Mouse (Mus musculus): Measurements from ENCODE around the gene Spp1. TPM values are rescaled to one million over a fixed set of nuclear protein-coding genes. Genes with fewer than 3 reads are reported as not detected.

Gene Spp1
- polyA plus RNA-seq (2015; fragmentation: Nextera tagmentation; extraction: Ambion mirVana), result 12.0 and 49.9 TPM in 2 replicates

GRCm38 (mm10) chr5:104434835-104435301, at the start of gene Spp1:
Gene Spp1, plus strand, starts transcription at chr5:104435118.
- H3K36me3 ChIP-seq (ENCODE audit: control insufficient read depth, insufficient read depth, low read length), result no peaks in the 10 kb centered on the region
- no peak within 1 kb of the TSS for H3K9ac ChIP-seq (ENCODE audit: low read depth, low read length)
- ATAC-seq, result no peak

GRCm38 (mm10) chr5:104385521-104385920, 49.4 kb upstream of the Spp1 start:
- no peaks in the 10 kb centered on the region for H3K36me3 ChIP-seq (ENCODE audit: control insufficient read depth, insufficient read depth, low read length)
- no peak overlapping the region for H3K27ac ChIP-seq (ENCODE audit: low read length)
- WGBS, result 95% methylated on average over 16 of the region's 16 CpGs
- H3K4me1 ChIP-seq (ENCODE audit: control insufficient read depth, insufficient read depth, low read length), result no peaks in the 10 kb centered on the region
- H3K4me3 ChIP-seq (ENCODE audit: low read depth, low read length), result no peak overlapping the region
- no peaks in the 10 kb centered on the region for H3K9me3 ChIP-seq (replicated peaks; ENCODE audit: control insufficient read depth, low read length, poor library complexity, severe bottlenecking)
- H3K4me2 ChIP-seq (ENCODE audit: low read length), result no peak overlapping the region
- ATAC-seq, result no peak
- no peak overlapping the region for H3K9ac ChIP-seq (ENCODE audit: low read depth, low read length)
- H3K27me3 ChIP-seq (ENCODE audit: control insufficient read depth, insufficient read depth, low read depth, low read length), result no peaks in the 10 kb centered on the region

More at GRCm38 (mm10) chr5:104434835-104435301, at the start of gene Spp1:
- no peak within 1 kb of the TSS for H3K4me3 ChIP-seq (ENCODE audit: low read depth, low read length)
- H3K4me2 ChIP-seq (ENCODE audit: low read length), result no peak within 1 kb of the TSS
- H3K27me3 ChIP-seq (ENCODE audit: control insufficient read depth, insufficient read depth, low read depth, low read length), result no peaks in the 10 kb centered on the region
- 73% methylated on average over 7 of the region's 7 CpGs for WGBS
- H3K9me3 ChIP-seq (replicated peaks; ENCODE audit: control insufficient read depth, low read length, poor library complexity, severe bottlenecking), result no peaks in the 10 kb centered on the region
- no peak within 1 kb of the TSS for H3K27ac ChIP-seq (ENCODE audit: low read length)
- no peaks in the 10 kb centered on the region for H3K4me1 ChIP-seq (ENCODE audit: control insufficient read depth, insufficient read depth, low read length)

GRCm38 (mm10) chr5:104386908-104387307, 48.0 kb upstream of the Spp1 start:
- H3K36me3 ChIP-seq (ENCODE audit: control insufficient read depth, insufficient read depth, low read length), result no peaks in the 10 kb centered on the region
- no peak overlapping the region for H3K9ac ChIP-seq (ENCODE audit: low read depth, low read length)
- no peak overlapping the region for H3K27ac ChIP-seq (ENCODE audit: low read length)
- no peaks in the 10 kb centered on the region for H3K9me3 ChIP-seq (replicated peaks; ENCODE audit: control insufficient read depth, low read length, poor library complexity, severe bottlenecking)
- no peak overlapping the region for H3K4me3 ChIP-seq (ENCODE audit: low read depth, low read length)
- no peaks in the 10 kb centered on the region for H3K27me3 ChIP-seq (ENCODE audit: control insufficient read depth, insufficient read depth, low read depth, low read length)
- no peak overlapping the region for H3K4me2 ChIP-seq (ENCODE audit: low read length)
- no peaks in the 10 kb centered on the region for H3K4me1 ChIP-seq (ENCODE audit: control insufficient read depth, insufficient read depth, low read length)
- 87% methylated on average over 5 of the region's 5 CpGs for WGBS
- no peak for ATAC-seq

- WGBS, result 80% methylated on average over 2 of the region's 2 CpGs
- Histone ChIP-seq H3K9me3 (replicated peaks; ENCODE audit: control insufficient read depth, low read length, poor library complexity, severe bottlenecking) (no peaks in the 10 kb centered on the region), H3K27ac (ENCODE audit: low read length) (no peak overlapping the region)
Observed at GRCm38 (mm10) chr5:104390962-104391361, 44.0 kb upstream of the Spp1 start.

GRCm38 (mm10) chr5:104392784-104393183, 42.1 kb upstream of the Spp1 start:
- no peaks in the 10 kb centered on the region for H3K36me3 ChIP-seq (ENCODE audit: control insufficient read depth, insufficient read depth, low read length)
- no peaks in the 10 kb centered on the region for H3K9me3 ChIP-seq (replicated peaks; ENCODE audit: control insufficient read depth, low read length, poor library complexity, severe bottlenecking)
- no peak overlapping the region for H3K9ac ChIP-seq (ENCODE audit: low read depth, low read length)
- no peak overlapping the region for H3K4me3 ChIP-seq (ENCODE audit: low read depth, low read length)
- no peak overlapping the region for H3K27ac ChIP-seq (ENCODE audit: low read length)
- H3K4me2 ChIP-seq (ENCODE audit: low read length), result no peak overlapping the region
- H3K27me3 ChIP-seq (ENCODE audit: control insufficient read depth, insufficient read depth, low read depth, low read length), result no peaks in the 10 kb centered on the region
- no peaks in the 10 kb centered on the region for H3K4me1 ChIP-seq (ENCODE audit: control insufficient read depth, insufficient read depth, low read length)
- no peak for ATAC-seq
- 85% methylated on average over 5 of the region's 5 CpGs for WGBS

More at GRCm38 (mm10) chr5:104390962-104391361, 44.0 kb upstream of the Spp1 start:
- Histone ChIP-seq H3K4me1 (ENCODE audit: control insufficient read depth, insufficient read depth, low read length) (no peaks in the 10 kb centered on the region), H3K27me3 (ENCODE audit: control insufficient read depth, insufficient read depth, low read depth, low read length) (no peaks in the 10 kb centered on the region), H3K4me3 (ENCODE audit: low read depth, low read length) (no peak overlapping the region), H3K9ac (ENCODE audit: low read depth, low read length) (no peak overlapping the region), H3K36me3 (ENCODE audit: control insufficient read depth, insufficient read depth, low read length) (no peaks in the 10 kb centered on the region), H3K4me2 (ENCODE audit: low read length) (no peak overlapping the region)
- ATAC-seq, result no peak

- H3K9ac ChIP-seq (ENCODE audit: low read depth, low read length), result no peak overlapping the region
- WGBS, result 75% methylated on average over 6 of the region's 6 CpGs
- no peak overlapping the region for H3K4me2 ChIP-seq (ENCODE audit: low read length)
- H3K4me1 ChIP-seq (ENCODE audit: control insufficient read depth, insufficient read depth, low read length), result no peaks in the 10 kb centered on the region
- no peak for ATAC-seq
- H3K27ac ChIP-seq (ENCODE audit: low read length), result no peak overlapping the region
- no peaks in the 10 kb centered on the region for H3K27me3 ChIP-seq (ENCODE audit: control insufficient read depth, insufficient read depth, low read depth, low read length)
- no peaks in the 10 kb centered on the region for H3K9me3 ChIP-seq (replicated peaks; ENCODE audit: control insufficient read depth, low read length, poor library complexity, severe bottlenecking)
- no peak overlapping the region for H3K4me3 ChIP-seq (ENCODE audit: low read depth, low read length)
- no peaks in the 10 kb centered on the region for H3K36me3 ChIP-seq (ENCODE audit: control insufficient read depth, insufficient read depth, low read length)
Observed at GRCm38 (mm10) chr5:104396286-104396685, 38.6 kb upstream of the Spp1 start.

GRCm38 (mm10) chr5:104398001-104398400, 36.9 kb upstream of the Spp1 start:
- no peak for ATAC-seq
- Histone ChIP-seq H3K4me1 (ENCODE audit: control insufficient read depth, insufficient read depth, low read length) (no peaks in the 10 kb centered on the region), H3K36me3 (ENCODE audit: control insufficient read depth, insufficient read depth, low read length) (no peaks in the 10 kb centered on the region)

GRCm38 (mm10) chr5:104399291-104399950, 35.5 kb upstream of the Spp1 start:
- 59% methylated on average over 9 of the region's 9 CpGs for WGBS
- no peaks in the 10 kb centered on the region for H3K9me3 ChIP-seq (replicated peaks; ENCODE audit: control insufficient read depth, low read length, poor library complexity, severe bottlenecking)
- no peaks in the 10 kb centered on the region for H3K27me3 ChIP-seq (ENCODE audit: control insufficient read depth, insufficient read depth, low read depth, low read length)
- H3K27ac ChIP-seq (ENCODE audit: low read length), result no peak overlapping the region
- ATAC-seq, result no peak
- H3K36me3 ChIP-seq (ENCODE audit: control insufficient read depth, insufficient read depth, low read length), result no peaks in the 10 kb centered on the region
- H3K4me1 ChIP-seq (ENCODE audit: control insufficient read depth, insufficient read depth, low read length), result no peaks in the 10 kb centered on the region
- H3K4me3 ChIP-seq (ENCODE audit: low read depth, low read length), result no peak overlapping the region
- H3K4me2 ChIP-seq (ENCODE audit: low read length), result no peak overlapping the region
- no peak overlapping the region for H3K9ac ChIP-seq (ENCODE audit: low read depth, low read length)

More at GRCm38 (mm10) chr5:104398001-104398400, 36.9 kb upstream of the Spp1 start:
- Histone ChIP-seq H3K4me2 (ENCODE audit: low read length) (no peak overlapping the region), H3K4me3 (ENCODE audit: low read depth, low read length) (no peak overlapping the region), H3K27me3 (ENCODE audit: control insufficient read depth, insufficient read depth, low read depth, low read length) (no peaks in the 10 kb centered on the region), H3K9ac (ENCODE audit: low read depth, low read length) (no peak overlapping the region), H3K27ac (ENCODE audit: low read length) (no peak overlapping the region), H3K9me3 (replicated peaks; ENCODE audit: control insufficient read depth, low read length, poor library complexity, severe bottlenecking) (no peaks in the 10 kb centered on the region)
- 71% methylated on average over 1 of the region's 1 CpGs for WGBS

GRCm38 (mm10) chr5:104399970-104400369, 34.9 kb upstream of the Spp1 start:
- H3K9me3 ChIP-seq (replicated peaks; ENCODE audit: control insufficient read depth, low read length, poor library complexity, severe bottlenecking), result no peaks in the 10 kb centered on the region
- ATAC-seq, result no peak
- no peaks in the 10 kb centered on the region for H3K36me3 ChIP-seq (ENCODE audit: control insufficient read depth, insufficient read depth, low read length)
- no peaks in the 10 kb centered on the region for H3K27me3 ChIP-seq (ENCODE audit: control insufficient read depth, insufficient read depth, low read depth, low read length)
- WGBS, result 42% methylated on average over 1 of the region's 1 CpGs
- H3K4me1 ChIP-seq (ENCODE audit: control insufficient read depth, insufficient read depth, low read length), result no peaks in the 10 kb centered on the region
- H3K4me3 ChIP-seq (ENCODE audit: low read depth, low read length), result no peak overlapping the region
- no peak overlapping the region for H3K4me2 ChIP-seq (ENCODE audit: low read length)
- no peak overlapping the region for H3K27ac ChIP-seq (ENCODE audit: low read length)
- no peak overlapping the region for H3K9ac ChIP-seq (ENCODE audit: low read depth, low read length)

Measured in midbrain, embryonic 16.5 days (tissue).